Mouse (Mus musculus) limb, embryonic 13.5 days (tissue): ENCODE data around the gene Tsku. TPM values are rescaled to one million over a fixed set of nuclear protein-coding genes. Genes with fewer than 3 reads are reported as not detected.

ENCODE experiments used
- ATAC-seq: fragments of 200-750 bp; cut with Nextera tagmentation; 2 replicates; pipeline ENCODE4 v1.8.0; 2017; ENCODE audit warnings: low read depth, moderate number of reproducible peaks, moderate TSS enrichment; ENCODE audit not compliant: low FRiP score
- H3K27ac ChIP-seq: fragments of 300-500 bp; sonication (generic); 2 replicates; pipeline ENCODE4 v1.5.1; 2015; ENCODE audit warnings: inconsistent platforms, mild to moderate bottlenecking, moderate library complexity
- H3K27me3 ChIP-seq: fragments of 300-500 bp; sonication (generic); 2 replicates; pipeline ENCODE4 v1.6.1; 2015; ENCODE audit warnings: mild to moderate bottlenecking, inconsistent platforms
- H3K36me3 ChIP-seq: fragments of 300-500 bp; sonication (generic); 2 replicates; pipeline ENCODE4 v1.6.1; 2015; ENCODE audit warnings: inconsistent platforms, mild to moderate bottlenecking, moderate library complexity
- H3K4me1 ChIP-seq: fragments of 300-500 bp; sonication (generic); 2 replicates; pipeline ENCODE4 v1.6.1; 2015; ENCODE audit warnings: inconsistent platforms
- H3K4me2 ChIP-seq: fragments of 300-500 bp; sonication (generic); replicated peaks from 2 replicates; pipeline ENCODE4 v1.6.1; 2015; ENCODE audit warnings: inconsistent platforms, mild to moderate bottlenecking, moderate library complexity
- H3K4me3 ChIP-seq: fragments of 300-500 bp; sonication (generic); 2 replicates; pipeline ENCODE4 v1.5.1; 2015; ENCODE audit warnings: moderate library complexity, mild to moderate bottlenecking, inconsistent platforms
- H3K9ac ChIP-seq: fragments of 300-500 bp; sonication (generic); 2 replicates; pipeline ENCODE4 v1.6.1; 2015; ENCODE audit warnings: mild to moderate bottlenecking, inconsistent platforms
- H3K9me3 ChIP-seq: fragments of 300-500 bp; sonication (generic); 2 replicates; pipeline ENCODE4 v1.6.1; 2016; ENCODE audit warnings: inconsistent platforms
- WGBS: fragments of 180-500 bp; shearing (Covaris S2); methylation state at CpG from one replicate; pipeline ENCODE4 v1.1.7; 2015; 5-methylcytosine and 5-hydroxymethylcytosine counted together
- polyA plus RNA-seq: library from polyadenylated mRNA; unstranded; fragments of >200 nt; fragmentation: Nextera tagmentation; extraction: Ambion mirVana; gene quantifications from 2 replicates; pipeline ENCODE4 v1.2.1, GENCODE M21; 2015

The Tsku gene
- polyA plus RNA-seq, 1 experiment from 2014 or later: 23.1 TPM

DNA sequence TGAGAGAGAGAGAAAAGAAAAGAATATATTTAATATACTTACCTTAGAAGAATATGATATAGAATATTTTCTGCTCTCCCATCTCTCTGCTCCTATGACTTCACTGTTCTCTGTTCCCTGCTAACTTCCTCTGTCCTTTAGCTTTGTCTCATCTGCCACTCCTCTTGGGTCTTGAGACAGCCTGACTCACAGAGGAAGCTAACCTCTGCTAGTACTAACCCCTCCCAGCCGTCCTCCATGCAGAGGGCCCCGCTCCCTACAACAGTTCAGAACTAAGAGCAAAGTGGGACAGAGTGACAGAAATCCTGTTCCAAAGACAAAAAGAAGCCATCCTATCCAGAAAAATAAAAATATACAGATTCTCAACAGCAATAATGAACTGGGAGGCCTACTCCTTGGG lies 40.0 kb downstream of the Tsku start, which contains the start of gene Acer3:
Gene Acer3, minus strand, starts transcription at position 126 of the 400 bp plus-strand sequence.
- 75% methylated on average over 2 of the region's 2 CpGs for WGBS
- no peak within 1 kb of the TSS for H3K4me3 ChIP-seq
- no peak for ATAC-seq
- H3K36me3 ChIP-seq: no peaks in the 10 kb centered on the region
- no peak within 1 kb of the TSS for H3K27ac ChIP-seq
- no peaks in the 10 kb centered on the region for H3K9me3 ChIP-seq
- no peak within 1 kb of the TSS for H3K4me2 ChIP-seq
- no peak within 1 kb of the TSS for H3K9ac ChIP-seq
- H3K4me1 ChIP-seq: peaks cover 14% of the 10 kb centered on the region
- H3K27me3 ChIP-seq: no peaks in the 10 kb centered on the region

DNA sequence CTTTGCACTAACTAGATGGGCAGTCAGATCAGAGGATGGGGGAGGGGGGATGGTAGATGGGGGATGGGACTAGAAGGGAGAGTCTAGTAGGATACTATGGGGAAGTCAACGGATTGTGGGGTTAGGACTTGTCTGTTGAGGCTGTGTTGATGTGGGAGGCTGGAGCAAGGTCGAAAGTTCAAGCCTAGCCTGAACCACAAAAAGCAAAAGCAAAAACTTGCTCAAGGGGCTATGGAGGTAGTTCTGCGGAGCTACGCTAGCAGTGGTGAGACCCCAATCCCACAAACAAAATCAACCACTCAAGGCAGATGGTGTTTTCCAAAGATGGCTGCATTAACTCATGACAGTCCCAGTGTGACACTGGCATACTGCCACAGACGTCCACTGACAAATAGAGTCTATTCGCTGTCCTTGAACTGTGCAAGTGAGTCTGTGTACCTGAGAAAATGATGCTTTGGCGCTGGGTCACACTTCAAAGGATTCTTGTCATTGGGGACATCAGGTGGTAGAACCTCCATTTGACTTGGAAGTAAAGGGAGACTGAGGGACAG lies 41.0 kb downstream of the Tsku start:
- H3K9ac ChIP-seq: no peak overlapping the region
- H3K27ac ChIP-seq: no peak overlapping the region
- H3K36me3 ChIP-seq: no peaks in the 10 kb centered on the region
- no peak overlapping the region for H3K4me3 ChIP-seq
- no peaks in the 10 kb centered on the region for H3K9me3 ChIP-seq
- 78% methylated on average over 7 of the region's 7 CpGs for WGBS
- ATAC-seq: no peak
- H3K4me2 ChIP-seq: no peak overlapping the region
- peaks cover 14% of the 10 kb centered on the region for H3K4me1 ChIP-seq
- H3K27me3 ChIP-seq: no peaks in the 10 kb centered on the region

DNA sequence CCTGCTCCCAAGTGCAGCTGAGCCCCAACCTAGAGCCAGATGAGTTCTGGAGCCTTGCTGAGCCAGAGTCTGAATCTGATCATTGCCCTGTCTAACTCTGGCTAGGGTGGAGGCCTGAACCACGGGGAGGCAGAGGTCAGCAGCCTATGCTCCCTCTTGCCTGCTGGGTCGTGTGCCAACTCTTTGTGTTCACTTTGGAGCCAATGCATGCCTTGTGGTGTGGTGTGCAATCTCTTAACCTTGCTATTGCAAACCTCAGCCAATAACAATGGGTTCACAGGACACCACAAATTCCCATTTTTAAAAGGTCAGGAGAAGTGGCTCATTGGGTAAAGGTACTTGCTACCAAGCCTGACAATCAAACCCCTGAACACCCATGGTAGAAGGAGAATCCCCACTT lies 44.6 kb downstream of the Tsku start:
- no peak overlapping the region for H3K9ac ChIP-seq
- no peaks in the 10 kb centered on the region for H3K36me3 ChIP-seq
- no peak overlapping the region for H3K27ac ChIP-seq
- H3K4me2 ChIP-seq: no peak overlapping the region
- no peak for ATAC-seq
- no peaks in the 10 kb centered on the region for H3K27me3 ChIP-seq
- H3K9me3 ChIP-seq: no peaks in the 10 kb centered on the region
- WGBS: 62% methylated on average over 2 of the region's 2 CpGs
- H3K4me1 ChIP-seq: no peaks in the 10 kb centered on the region
- H3K4me3 ChIP-seq: no peak overlapping the region

DNA sequence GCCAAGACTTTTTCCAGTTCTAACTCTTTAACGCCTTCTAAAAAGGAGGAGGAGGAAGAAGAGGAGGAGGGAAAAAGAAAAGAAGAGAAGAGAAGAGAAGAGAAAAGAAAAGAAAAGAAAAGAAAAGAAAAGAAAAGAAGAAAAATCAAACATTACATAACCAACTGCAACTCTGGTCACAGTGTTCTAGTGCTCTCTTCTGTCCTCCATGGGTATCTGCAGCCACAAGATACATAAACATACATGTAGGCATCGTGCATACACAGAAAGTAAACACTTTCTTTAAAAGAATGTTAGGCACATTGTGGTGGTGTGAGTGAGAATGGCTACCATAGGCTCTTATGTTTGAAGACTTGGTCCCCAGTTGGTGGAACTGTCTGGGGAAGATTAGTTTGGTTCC lies 46.0 kb downstream of the Tsku start:
- Histone ChIP-seq H3K9me3 (no peaks in the 10 kb centered on the region), H3K9ac (no peak overlapping the region), H3K4me1 (no peaks in the 10 kb centered on the region), H3K4me2 (no peak overlapping the region), H3K36me3 (no peaks in the 10 kb centered on the region), H3K4me3 (no peak overlapping the region), H3K27ac (no peak overlapping the region), H3K27me3 (no peaks in the 10 kb centered on the region)
- WGBS: 85% methylated on average over 2 of the region's 2 CpGs
- no peak for ATAC-seq

DNA sequence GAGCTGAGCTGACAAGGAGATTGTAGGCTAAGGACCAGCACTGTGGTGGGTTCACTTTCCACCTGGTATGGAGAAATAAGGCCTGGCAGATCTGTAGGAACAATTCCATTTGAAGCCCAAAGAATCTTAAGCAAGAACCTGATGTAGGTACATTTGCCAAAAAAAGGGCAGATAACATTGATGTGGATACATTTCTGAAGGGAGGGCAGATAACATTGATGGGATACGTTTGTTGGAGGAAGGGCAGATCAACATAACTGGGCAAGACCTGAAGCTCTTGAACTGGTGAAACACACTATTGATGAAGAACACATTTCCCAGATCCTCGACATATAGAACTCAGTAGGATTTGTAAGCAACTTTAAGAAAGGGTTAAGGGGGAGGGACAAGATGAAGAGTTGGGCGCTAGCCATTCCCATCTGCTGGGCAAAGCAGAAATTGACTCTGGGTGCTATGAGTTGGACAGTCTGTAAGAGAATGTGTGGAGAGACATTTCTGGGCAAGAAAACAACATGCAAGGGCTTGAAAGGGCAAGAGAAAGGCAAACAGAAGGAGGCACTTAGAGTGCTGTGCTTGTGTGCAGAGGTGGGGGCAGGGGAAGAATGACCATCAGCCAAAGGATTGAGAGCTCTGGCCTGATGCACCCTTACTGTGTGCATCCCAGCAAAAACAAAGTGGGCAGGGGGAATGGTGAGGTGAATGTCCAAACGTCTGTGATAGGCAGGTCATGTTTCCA lies 48.8 kb downstream of the Tsku start:
- no peaks in the 10 kb centered on the region for H3K9me3 ChIP-seq

DNA sequence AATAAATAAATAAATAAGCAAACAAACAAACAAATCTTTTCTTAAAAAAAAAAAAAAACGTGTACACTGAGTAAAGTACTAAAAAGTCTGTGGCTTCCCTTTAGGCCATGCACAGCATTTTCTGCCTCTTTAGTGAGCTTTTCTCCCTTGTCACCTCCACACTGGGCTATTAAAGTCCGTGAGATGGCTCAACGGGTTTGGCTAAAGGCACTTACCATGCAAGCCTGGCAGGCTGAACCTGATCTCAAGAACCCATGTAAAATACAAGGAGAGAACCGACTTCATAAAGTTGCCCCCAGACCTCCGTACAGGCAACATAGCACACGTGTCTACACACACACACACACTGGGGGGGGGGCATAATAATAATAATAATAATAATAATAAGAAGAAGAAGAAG lies 50.9 kb downstream of the Tsku start:
- no peak for ATAC-seq
- H3K27ac ChIP-seq: no peak overlapping the region
- 58% methylated on average over 6 of the region's 6 CpGs for WGBS
- peaks cover 11% of the 10 kb centered on the region for H3K4me1 ChIP-seq
- no peaks in the 10 kb centered on the region for H3K27me3 ChIP-seq
- H3K36me3 ChIP-seq: no peaks in the 10 kb centered on the region
- H3K4me2 ChIP-seq: no peak overlapping the region
- H3K9me3 ChIP-seq: no peaks in the 10 kb centered on the region
- no peak overlapping the region for H3K9ac ChIP-seq
- H3K4me3 ChIP-seq: no peak overlapping the region

More for the DNA sequence above, 48.8 kb downstream of the Tsku start:
- peaks cover 11% of the 10 kb centered on the region for H3K4me1 ChIP-seq
- H3K9ac ChIP-seq: no peak overlapping the region
- no peak overlapping the region for H3K4me2 ChIP-seq
- ATAC-seq: no peak
- H3K27me3 ChIP-seq: no peaks in the 10 kb centered on the region
- 58% methylated on average over 4 of the region's 4 CpGs for WGBS
- no peak overlapping the region for H3K27ac ChIP-seq
- no peak overlapping the region for H3K4me3 ChIP-seq
- no peaks in the 10 kb centered on the region for H3K36me3 ChIP-seq

DNA sequence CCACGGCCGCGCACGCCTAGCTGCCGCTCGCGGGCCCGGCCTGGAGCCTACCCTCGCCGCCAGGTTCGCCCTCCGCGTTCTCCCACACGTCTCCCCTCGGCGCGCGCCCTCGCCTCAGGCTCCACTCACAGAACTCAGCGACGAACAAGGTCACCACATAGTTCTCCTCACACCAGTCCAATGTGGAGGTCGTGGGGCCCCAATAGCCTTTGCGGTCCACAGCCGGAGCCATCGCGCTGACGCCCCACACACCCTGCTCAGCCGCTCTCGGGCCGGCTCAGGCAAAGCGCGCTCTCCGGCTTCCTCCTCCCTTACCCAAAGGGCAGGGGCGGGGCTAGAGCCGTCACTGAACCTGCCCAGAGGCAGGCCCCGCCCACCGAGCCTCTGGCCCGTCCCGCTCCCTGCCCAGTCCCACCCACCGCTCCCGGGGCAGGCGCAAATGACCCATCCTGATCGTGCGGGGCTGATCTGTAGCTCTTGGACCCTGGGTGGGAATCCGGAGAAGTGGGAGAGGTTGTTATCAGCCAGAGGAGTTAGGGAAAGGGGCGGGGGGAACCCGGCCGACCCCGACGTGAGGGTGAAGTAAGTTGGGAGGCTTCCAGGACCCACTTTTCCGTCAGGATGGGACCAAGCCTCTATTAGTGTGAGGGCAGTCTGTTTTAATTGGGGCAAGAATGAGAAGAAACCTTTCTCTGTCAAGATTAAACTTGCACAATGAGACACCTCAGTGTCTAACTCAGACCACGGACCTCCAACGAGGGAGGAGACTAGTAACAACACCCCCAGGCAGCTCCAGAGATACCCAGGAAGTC lies 51.7 kb downstream of the Tsku start:
- Histone ChIP-seq H3K27me3 (no peaks in the 10 kb centered on the region), H3K27ac (peak overlapping the region; percentile 65; the same call in 1 of the 2 replicates)
- under 1% methylated on average over 53 of the region's 53 CpGs for WGBS

DNA sequence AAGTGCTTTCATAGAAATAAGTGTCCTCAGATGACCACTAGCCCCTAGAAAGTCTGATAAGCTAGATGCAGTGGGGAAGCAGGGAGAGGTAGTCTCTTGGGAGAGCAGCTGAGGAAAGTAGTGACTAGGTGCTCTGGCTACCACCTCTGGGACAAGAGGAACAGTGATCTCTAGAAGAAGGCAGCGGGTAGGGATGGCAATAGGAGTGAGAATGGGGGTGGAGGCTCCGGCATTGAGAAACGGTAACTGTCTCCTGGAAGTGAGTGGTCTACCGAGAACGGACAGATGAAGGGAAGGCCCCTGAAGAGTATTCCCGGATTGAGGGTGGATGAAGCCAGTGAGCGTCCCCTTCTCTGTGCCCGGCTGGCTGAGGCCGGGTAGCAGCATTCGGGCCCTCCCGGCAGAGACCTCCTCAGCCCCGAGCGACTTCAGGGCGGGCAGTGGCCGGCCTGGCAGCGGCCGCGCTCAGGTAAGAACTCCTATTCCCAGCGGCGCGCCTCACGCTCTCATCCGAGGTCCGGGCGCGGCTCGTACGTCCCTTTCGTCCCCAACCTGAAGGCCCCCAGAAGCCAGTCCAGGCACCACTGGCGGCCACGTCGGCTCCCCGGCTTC lies 52.4 kb downstream of the Tsku start:
- no peak for ATAC-seq
- H3K27ac ChIP-seq: peak overlapping the region; percentile 65; the same call in 1 of the 2 replicates
- WGBS: 0% methylated on average over 33 of the region's 33 CpGs

More for the DNA sequence above, 51.7 kb downstream of the Tsku start:
- Histone ChIP-seq H3K4me3 (peak overlapping the region; percentile 76), H3K9me3 (no peaks in the 10 kb centered on the region), H3K36me3 (no peaks in the 10 kb centered on the region), H3K9ac (peak overlapping the region; percentile 83), H3K4me2 (peak overlapping the region; percentile 85), H3K4me1 (peaks cover 11% of the 10 kb centered on the region)
- ATAC-seq: peak; percentile 98

DNA sequence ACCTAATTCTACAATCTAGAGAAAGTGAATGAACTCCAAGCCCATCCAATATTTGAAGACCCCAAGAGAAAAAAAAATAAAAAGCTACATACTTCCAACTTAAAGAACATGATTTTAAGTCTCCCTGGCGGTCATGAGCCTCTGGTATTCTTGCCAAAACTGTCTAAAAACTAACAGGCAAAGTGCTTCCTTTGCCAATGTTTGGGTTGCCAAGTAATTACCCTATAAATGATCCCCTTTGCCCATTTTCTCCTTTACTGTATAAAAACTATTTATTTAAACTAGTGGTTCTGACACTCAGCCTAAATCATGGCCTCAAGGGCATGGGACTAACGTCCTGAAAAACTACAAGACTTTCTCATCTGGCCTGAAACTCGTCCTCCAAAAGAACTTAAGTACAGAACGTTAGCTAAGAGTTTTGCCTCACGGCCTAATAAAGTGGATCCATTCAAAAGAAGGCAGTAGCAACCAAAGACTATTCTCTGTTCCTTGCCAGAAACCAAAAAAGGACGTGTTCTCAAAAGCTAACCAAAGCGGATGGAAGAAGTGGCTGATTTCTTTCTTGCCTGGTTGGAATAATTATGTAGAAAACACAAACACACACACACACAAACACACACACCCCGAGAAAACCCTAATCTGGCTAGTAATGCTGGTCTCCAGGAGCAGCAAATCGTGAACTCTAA lies 53.1 kb downstream of the Tsku start:
- H3K27ac ChIP-seq: peak overlapping the region; percentile 65; the same call in 1 of the 2 replicates
- 38% methylated on average over 9 of the region's 9 CpGs for WGBS
- no peaks in the 10 kb centered on the region for H3K27me3 ChIP-seq
- no peaks in the 10 kb centered on the region for H3K9me3 ChIP-seq
- H3K36me3 ChIP-seq: no peaks in the 10 kb centered on the region
- no peak for ATAC-seq
- H3K4me2 ChIP-seq: peak overlapping the region; percentile 85
- H3K4me1 ChIP-seq: peaks cover 11% of the 10 kb centered on the region
- H3K4me3 ChIP-seq: peak overlapping the region; percentile 76
- H3K9ac ChIP-seq: peak overlapping the region; percentile 83

More for the DNA sequence above, 52.4 kb downstream of the Tsku start:
- peak overlapping the region; percentile 85 for H3K4me2 ChIP-seq
- H3K9ac ChIP-seq: peak overlapping the region; percentile 83
- no peaks in the 10 kb centered on the region for H3K9me3 ChIP-seq
- H3K36me3 ChIP-seq: no peaks in the 10 kb centered on the region
- peaks cover 11% of the 10 kb centered on the region for H3K4me1 ChIP-seq
- no peaks in the 10 kb centered on the region for H3K27me3 ChIP-seq
- H3K4me3 ChIP-seq: peak overlapping the region; percentile 76

DNA sequence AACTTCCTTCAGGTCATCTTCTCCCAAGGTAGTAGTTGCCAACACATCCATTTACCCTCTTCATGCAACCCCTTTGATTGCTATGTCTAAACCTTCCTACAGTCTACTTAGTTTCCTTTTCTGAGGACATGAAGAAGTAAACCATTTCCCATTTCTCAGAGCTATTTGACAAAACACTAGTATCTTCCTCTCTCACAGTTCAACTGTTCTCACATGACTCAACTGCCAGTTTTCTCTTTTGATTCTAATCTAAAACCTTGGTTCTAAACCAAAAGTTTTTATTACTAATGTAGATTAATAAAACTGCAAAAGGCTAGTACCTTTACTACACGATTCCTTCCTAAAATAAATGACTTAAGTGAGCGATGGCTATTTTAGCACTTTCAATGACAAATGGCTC lies 53.7 kb downstream of the Tsku start:
- H3K4me3 ChIP-seq: no peak overlapping the region
- no peak for ATAC-seq
- WGBS: 94% methylated on average over 2 of the region's 2 CpGs

More for the DNA sequence above, 53.7 kb downstream of the Tsku start:
- H3K9me3 ChIP-seq: no peaks in the 10 kb centered on the region
- H3K27ac ChIP-seq: no peak overlapping the region
- no peaks in the 10 kb centered on the region for H3K36me3 ChIP-seq
- no peak overlapping the region for H3K9ac ChIP-seq
- peaks cover 11% of the 10 kb centered on the region for H3K4me1 ChIP-seq
- peak overlapping the region; percentile 85; the same call in 1 of the 2 replicates for H3K4me2 ChIP-seq
- H3K27me3 ChIP-seq: no peaks in the 10 kb centered on the region
